Mouse (Mus musculus): Measurements from ENCODE around the gene Foxg1.

DNA sequence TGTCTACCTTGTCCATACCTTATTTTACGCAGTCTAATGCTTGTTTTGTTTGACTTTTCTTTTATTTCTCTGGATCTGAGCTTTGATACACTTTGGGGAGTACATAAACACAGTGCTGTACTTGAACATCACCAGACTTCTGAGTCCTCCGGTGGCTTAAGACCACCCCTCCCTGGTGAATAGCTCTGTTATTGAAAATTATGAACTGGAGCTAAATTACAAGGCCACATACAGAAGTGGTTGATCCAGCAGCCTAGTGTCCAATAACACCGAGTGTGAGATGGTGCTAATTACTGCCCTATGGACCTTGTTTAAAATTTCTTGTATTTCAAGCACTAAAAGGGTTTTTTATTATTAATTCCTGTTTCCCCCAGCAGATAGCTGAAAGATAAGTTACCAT lies 35.5 kb downstream of the Foxg1 start:
- no peak for TF ChIP-seq CTCF (IDR thresholded peaks at IDR 0.05; ENCODE audit: low read depth)
- no peak for TF ChIP-seq EP300 (IDR thresholded peaks at IDR 0.05; ENCODE audit: low read depth)

Data from liver, postnatal 0 days (tissue).